Mouse (Mus musculus) MEL (cell line): ENCODE data around the gene Pitx1.

ENCODE experiments used
- CHD2 ChIP-seq: IDR thresholded peaks from 2 replicates; pipeline ENCODE4 v1.6.1; 2011; ENCODE audit warnings: low read length, improper control_type of control experiment
- CTCF ChIP-seq, 3 experiments: IDR thresholded peaks in 2 of 3; conservative IDR thresholded peaks in 1 of 3; 2 replicates each; pipeline ENCODE4 v1.5.1; 2011 to 2012; ENCODE audit warnings: low read length in 3 of 3, low read depth in 2 of 3, mild to moderate bottlenecking in 2 of 3, improper control_type of control experiment in 1 of 3, inconsistent platforms in 1 of 3, mixed read lengths in 1 of 3, moderate library complexity in 1 of 3; ENCODE audit not compliant: control insufficient read depth in 1 of 3, insufficient read depth in 1 of 3, poor library complexity in 1 of 3, severe bottlenecking in 1 of 3
- E2F4 ChIP-seq: IDR thresholded peaks from 2 replicates; pipeline ENCODE4 v1.6.1; 2011; ENCODE audit warnings: low read depth, low read length, improper control_type of control experiment, borderline replicate concordance
- EP300 ChIP-seq, 2 experiments: IDR thresholded peaks; 2 replicates each; pipeline ENCODE4 v1.6.1; 2011; ENCODE audit warnings: improper control_type of control experiment in 2 of 2, low read length in 2 of 2, low read depth in 1 of 2, mild to moderate bottlenecking in 1 of 2
- ETS1 ChIP-seq: IDR thresholded peaks from 2 replicates; pipeline ENCODE4 v1.6.1; 2012; ENCODE audit warnings: low read depth, mild to moderate bottlenecking, inconsistent platforms, low read length, improper control_type of control experiment, moderate library complexity
- GATA1 ChIP-seq: IDR thresholded peaks from 2 replicates; pipeline ENCODE4 v1.6.1; 2011; ENCODE audit warnings: low read depth, low read length, improper control_type of control experiment
- MAZ ChIP-seq: IDR thresholded peaks from 2 replicates; pipeline ENCODE4 v1.6.1; 2012; ENCODE audit warnings: low read depth, mild to moderate bottlenecking, inconsistent platforms, low read length, improper control_type of control experiment
- NRF1 ChIP-seq: IDR thresholded peaks from 2 replicates; pipeline ENCODE4 v1.6.1; 2014; ENCODE audit warnings: low read depth, mild to moderate bottlenecking, inconsistent platforms, low read length, improper control_type of control experiment, moderate library complexity; ENCODE audit not compliant: poor library complexity, insufficient read depth, severe bottlenecking

- TF ChIP-seq GATA1 (no peak), NRF1 (no peak), CHD2 (no peak), E2F4 (no peak), CTCF (IDR thresholded peaks at IDR 0.05 in 2 of 3, conservative IDR thresholded peaks at IDR 0.05 in 1 of 3; ENCODE audit: control insufficient read depth in 1 of 3, insufficient read depth in 1 of 3, low read depth in 2 of 3, low read length in 3 of 3, poor library complexity in 1 of 3, severe bottlenecking in 1 of 3) (no peak), ETS1 (no peak), EP300 (IDR thresholded peaks at IDR 0.05; ENCODE audit: low read depth in 1 of 2, low read length in 2 of 2) (no peak), MAZ (no peak)
Observed at GRCm38 (mm10) chr13:55814834-55815233, 21.2 kb downstream of the Pitx1 start.
